Mouse (Mus musculus) bone marrow macrophage, adult 2 months (primary cell): ENCODE results near the gene Cyp11a1. TPM values are rescaled to one million over a fixed set of nuclear protein-coding genes. Genes with fewer than 3 reads are reported as not detected.

Experiments
- H3K27ac ChIP-seq: 2 replicates; pipeline ENCODE4 v1.5.1; 2012; ENCODE audit warnings: low read depth, low read length; ENCODE audit not compliant: insufficient read depth
- H3K4me1 ChIP-seq: 2 replicates; pipeline ENCODE4 v1.6.1; 2012; ENCODE audit warnings: low read length; ENCODE audit not compliant: control insufficient read depth, insufficient read depth
- H3K4me3 ChIP-seq: 2 replicates; pipeline ENCODE4 v1.5.1; 2012; ENCODE audit warnings: mild to moderate bottlenecking, low read length, moderate library complexity; ENCODE audit not compliant: insufficient read depth
- CTCF ChIP-seq: IDR thresholded peaks from 2 replicates; pipeline ENCODE4 v1.5.1; 2012; ENCODE audit warnings: low read depth, mild to moderate bottlenecking, low read length, moderate library complexity
- POLR2A ChIP-seq: IDR thresholded peaks from 2 replicates; pipeline ENCODE4 v1.6.1; 2012; ENCODE audit warnings: mild to moderate bottlenecking, low read depth, low read length, borderline replicate concordance
- polyA plus RNA-seq: library from polyadenylated mRNA; stranded (reverse); fragments of >200 nt; gene quantifications from 2 replicates; pipeline ENCODE4 v1.2.4, GENCODE M21; 2012; ENCODE audit not compliant: missing spikeins, insufficient read depth, insufficient read length

Gene Cyp11a1
- polyA plus RNA-seq, 1 experiment = 0.36 TPM

DNA sequence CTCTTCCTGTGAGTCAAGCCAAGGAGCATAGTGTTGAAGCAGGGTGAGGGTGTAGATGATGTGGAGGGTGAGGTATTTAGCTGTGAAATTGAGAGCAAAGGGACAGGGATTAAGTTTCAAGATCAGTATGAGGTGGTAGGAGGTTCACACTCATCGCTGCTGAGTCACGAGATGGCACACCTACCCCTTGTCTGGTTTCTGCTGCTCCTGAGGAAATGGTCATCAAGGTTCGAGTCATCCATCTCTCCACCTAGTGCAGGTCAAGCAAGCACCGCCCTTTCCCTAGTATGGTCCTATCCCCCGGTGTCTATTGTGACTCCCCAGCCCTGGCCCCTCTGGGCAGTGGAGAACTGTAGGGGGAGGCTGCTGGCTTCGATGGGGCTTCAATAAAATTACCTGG, 16.9 kb upstream of the Cyp11a1 start:
- Histone ChIP-seq H3K27ac (no peak overlapping the region), H3K4me3 (no peak overlapping the region), H3K4me1 (no peaks in the 10 kb centered on the region)
- TF ChIP-seq POLR2A (no peak), CTCF (no peak)

DNA sequence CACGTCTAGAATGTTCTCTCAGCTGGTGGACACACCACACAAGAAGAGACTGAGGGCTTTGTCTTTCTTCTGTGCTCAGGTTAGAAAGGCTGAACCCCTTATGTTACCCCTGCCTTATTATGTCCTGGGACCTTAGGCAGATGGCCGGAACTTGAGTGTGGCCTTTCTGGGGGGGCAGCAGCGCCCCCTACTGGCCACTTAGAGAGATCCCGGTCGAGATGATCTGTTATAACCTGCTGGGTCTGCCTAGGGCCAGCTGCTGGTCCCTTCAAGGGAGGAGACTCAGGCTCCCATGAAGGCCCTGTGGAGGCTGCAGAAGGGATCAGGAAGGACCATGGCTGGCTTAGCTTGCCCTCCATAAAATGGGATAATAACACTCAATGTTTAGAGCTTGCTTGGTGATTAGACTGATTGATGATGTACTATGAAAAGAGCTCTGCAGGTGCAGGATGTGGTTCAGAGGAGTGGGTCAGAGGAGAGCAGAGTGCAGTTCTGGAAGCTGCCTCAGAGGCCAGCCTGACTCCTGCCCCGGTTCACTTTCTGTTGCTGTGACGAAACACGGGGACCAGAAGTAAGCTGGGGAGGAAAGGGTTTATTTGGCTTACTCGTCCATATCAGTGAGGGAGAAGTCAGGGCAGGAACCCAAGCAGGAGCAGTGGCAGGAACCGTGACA, 15.6 kb upstream of the Cyp11a1 start:
- Histone ChIP-seq H3K4me1 (no peaks in the 10 kb centered on the region), H3K4me3 (no peak overlapping the region), H3K27ac (no peak overlapping the region)
- no peak for TF ChIP-seq POLR2A
- peak; percentile 86 for TF ChIP-seq CTCF

DNA sequence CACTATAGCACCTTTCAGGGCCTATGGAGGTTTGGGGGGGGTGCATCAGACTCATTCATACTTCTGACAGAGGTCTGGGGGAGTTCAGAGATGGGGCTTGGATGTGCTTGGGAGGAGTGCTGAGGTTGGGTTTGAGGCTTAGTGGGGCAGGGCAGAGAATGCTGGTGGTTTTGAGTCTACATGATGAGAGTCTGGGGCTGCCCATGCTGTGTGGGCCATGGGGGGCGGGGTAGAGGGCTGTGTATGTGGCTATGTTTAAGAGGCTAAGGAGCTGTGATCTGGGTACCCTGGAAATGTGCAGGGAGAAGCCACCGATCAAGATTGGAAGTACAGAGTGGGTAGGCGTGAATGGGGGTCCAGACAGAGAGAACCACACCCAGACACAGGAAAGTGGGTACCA, 14.2 kb upstream of the Cyp11a1 start:
- Histone ChIP-seq H3K27ac (no peak overlapping the region), H3K4me1 (no peaks in the 10 kb centered on the region), H3K4me3 (no peak overlapping the region)
- TF ChIP-seq POLR2A = no peak
- TF ChIP-seq CTCF = no peak

DNA sequence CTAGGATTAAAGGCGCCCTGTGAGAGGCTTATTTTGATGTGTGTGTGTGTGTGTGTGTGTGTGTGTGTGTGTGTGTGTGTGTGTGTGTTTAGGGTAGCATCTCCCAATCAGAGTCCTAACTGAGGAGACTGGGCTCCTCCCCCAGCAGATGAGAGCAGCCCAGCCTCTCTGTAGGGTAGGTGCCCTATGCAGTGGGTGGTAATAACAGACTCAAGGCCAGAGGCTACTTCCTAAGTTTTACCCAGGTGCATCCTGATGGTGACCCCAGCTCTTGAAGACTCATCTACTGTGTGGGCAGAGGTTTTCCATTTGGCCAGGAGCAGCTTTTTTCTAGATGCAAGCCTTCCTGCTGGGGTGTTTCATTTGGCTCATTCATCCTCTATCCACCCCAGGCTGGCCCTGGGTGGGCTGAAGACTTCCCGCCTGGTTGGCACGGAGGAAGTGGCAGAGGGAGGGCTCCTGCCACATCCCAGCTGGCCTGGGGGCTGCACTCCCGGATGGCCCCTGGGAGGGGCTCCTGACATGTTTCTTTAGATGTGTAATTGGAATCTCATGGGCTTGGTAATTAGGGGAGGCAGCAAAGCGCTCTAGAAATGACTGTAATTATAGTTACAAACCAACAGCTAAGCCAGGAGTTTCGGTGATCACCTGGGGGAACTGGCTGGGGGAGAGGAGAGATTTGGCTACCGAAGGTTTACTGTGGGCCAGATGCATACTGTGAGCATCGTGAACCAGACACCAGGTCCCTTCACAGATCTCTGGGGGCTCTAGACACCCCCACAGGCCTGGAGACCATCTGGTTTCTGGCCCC, 13.2 kb upstream of the Cyp11a1 start:
- no peak for TF ChIP-seq POLR2A
- TF ChIP-seq CTCF = no peak
- no peaks in the 10 kb centered on the region for H3K4me1 ChIP-seq
- no peak overlapping the region for H3K27ac ChIP-seq
- H3K4me3 ChIP-seq = no peak overlapping the region

DNA sequence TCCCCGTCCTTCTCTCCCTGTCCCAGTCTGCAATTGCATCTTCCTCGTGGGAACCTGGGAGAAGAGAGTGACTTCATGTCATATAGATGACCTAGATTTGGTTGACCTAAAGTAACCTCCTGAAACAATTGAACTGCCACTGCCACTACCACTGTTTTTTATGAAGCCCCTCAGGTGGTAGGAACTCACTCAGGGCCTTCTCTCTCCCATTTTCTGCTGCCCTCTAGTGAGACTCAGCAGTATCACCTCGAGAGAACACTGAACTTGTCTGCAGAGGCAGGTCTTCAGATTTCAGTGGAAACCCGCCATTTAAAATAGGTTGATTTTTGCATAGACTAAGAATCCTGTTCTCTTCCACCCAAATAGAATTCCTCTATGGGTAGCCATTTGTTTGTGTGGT, 10.9 kb upstream of the Cyp11a1 start:
- H3K4me1 ChIP-seq = no peaks in the 10 kb centered on the region
- no peak for TF ChIP-seq CTCF
- TF ChIP-seq POLR2A = no peak
- H3K4me3 ChIP-seq = no peak overlapping the region
- no peak overlapping the region for H3K27ac ChIP-seq

DNA sequence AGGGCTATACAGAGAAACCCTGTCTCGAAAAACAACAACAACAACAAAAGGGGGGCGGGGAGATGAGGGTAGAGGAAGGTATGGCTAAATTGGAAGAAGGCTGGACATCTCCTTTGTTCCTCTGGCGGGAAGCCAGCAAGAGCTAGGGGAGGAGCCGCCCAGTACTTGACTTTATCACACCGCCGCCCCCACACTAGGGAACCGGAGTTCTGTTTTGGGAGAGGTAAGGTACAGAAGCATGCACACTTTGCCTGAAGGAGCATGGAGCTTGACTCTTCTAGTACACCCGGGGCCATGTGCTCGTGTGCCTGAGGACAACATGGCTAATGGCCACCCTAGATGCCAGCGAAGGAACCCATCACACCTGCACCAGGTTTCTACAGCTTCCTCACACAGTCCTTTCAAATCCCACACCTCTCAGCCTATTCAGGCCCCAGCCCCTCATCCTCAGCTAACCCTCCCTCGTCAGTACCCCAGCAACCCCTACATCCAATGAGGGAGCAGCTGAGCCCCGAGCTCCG, 8.6 kb upstream of the Cyp11a1 start:
- H3K27ac ChIP-seq = no peak overlapping the region
- H3K4me3 ChIP-seq = no peak overlapping the region
- TF ChIP-seq CTCF (no peak), POLR2A (no peak)
- H3K4me1 ChIP-seq = no peaks in the 10 kb centered on the region

DNA sequence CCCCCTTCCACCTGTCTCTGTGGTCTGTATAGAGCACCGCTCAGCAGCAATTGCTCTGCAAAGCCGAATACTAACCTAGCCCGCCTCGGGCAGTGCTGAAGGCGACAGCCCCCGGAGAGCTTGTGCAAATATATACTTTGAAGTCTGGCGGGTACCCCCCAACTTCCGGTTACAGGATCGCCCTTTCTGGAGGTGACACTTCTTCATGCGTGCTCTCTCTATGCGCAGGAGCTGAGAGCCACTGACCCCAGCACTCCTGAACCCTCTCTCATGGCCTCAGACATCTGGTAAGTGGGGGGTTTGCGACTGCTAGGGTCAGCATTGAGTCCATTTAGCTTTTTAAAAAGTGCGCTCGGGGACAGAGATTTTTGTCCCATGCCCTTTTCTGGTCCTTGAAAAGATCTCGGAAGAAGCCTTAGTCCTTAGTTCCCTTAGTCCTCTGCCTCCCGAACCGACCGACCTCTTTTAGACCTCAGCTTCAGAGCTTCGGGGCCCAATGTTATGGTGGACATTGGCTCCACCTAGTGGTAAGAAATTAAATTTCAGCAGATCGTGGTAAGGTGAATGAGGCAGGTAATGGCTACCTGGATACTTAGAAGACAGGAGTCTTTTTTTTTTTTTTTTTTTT, 8.1 kb upstream of the Cyp11a1 start:
- no peak overlapping the region for H3K4me3 ChIP-seq

DNA sequence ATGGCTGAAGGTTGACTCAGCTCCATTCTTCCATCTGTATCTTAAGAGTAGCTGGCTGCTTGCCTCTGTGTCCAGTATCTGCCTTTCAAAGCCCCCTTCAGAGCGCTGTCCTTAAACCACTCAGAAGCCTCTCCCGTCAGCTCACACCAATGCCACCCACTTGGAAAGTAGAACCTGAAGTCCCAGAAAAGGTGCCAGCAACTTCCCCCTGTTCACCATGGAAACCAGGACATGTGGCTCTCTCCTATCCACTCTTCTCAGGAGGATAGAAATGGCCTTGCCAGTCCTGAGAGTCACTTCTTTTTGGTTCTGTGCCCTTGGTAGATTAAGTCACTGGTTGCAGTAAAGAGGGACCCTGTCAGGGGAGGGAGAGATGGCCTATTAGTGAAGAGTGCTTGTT, 7.5 kb upstream of the Cyp11a1 start:
- no peaks in the 10 kb centered on the region for H3K4me1 ChIP-seq
- no peak overlapping the region for H3K4me3 ChIP-seq
- H3K27ac ChIP-seq = no peak overlapping the region
- TF ChIP-seq POLR2A (no peak), CTCF (no peak)

More for the DNA sequence above, 8.1 kb upstream of the Cyp11a1 start:
- no peak for TF ChIP-seq POLR2A
- TF ChIP-seq CTCF = no peak; the same call in 1 of the 2 replicates
- Histone ChIP-seq H3K27ac (no peak overlapping the region), H3K4me1 (no peaks in the 10 kb centered on the region)

DNA sequence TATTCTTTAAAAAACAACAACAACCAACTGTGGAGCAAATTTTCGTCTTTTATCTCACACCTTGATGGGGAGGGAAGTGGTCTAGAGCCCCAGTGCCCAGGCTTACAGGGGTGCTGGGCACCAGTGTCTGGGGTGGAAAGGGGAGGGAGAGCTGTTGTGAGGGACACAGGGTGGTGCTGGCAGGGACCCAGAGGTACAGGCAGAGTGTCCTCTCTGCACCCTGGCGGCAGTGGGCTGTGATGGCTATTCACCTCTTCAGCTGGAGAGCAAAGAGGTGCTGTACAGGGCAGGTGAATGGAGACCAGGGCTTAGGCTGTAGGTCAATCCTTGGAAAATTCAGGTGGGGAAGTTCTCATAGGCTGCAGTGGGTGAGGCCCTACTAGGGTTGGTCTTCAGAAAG, 6.5 kb upstream of the Cyp11a1 start:
- Histone ChIP-seq H3K27ac (no peak overlapping the region), H3K4me1 (no peaks in the 10 kb centered on the region), H3K4me3 (no peak overlapping the region)
- TF ChIP-seq CTCF (no peak), POLR2A (no peak)
